ENCODE assay signal across 16 mouse cellular contexts in the genomic region with DNA sequence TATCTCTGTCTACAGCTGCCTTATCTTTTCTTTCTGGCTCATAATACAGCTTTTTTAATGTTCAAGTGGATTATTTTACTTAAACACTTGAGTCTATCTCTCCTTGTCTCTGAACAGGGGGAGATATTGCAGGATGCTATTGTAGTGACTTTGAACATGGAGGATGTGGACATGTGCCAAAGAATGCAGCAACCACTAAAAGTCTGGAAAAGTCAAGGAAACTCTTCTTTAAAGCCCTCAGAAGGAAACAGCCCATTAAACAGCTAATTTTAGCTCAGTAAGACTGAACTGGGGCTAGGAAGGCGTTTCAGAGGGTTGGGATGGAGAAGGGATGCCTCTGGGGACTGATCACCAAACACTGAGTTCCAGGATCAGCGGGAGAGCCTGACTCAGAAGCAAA. TPM values are rescaled to one million over a fixed set of nuclear protein-coding genes. Genes with fewer than 3 reads are reported as not detected.
DNase-seq lines count a peak whose midpoint lies in the region; ATAC-seq and TF ChIP-seq lines count a peak whose summit lies in the region.
"Had no signal": no experiment of that assay in that cellular context is flagged by ENCODE, and none has a peak within 500 bp of the region (broad histone marks: within the 10 kb centered on the region; RNA-seq: fewer than 3 reads in every experiment).

No protein-coding gene starts in this region.

- no peaks in the 10 kb centered on the region for H3K79me2 ChIP-seq in heart, adult 2 months (replicated peaks; ENCODE audit: control insufficient read depth, insufficient read depth, low read length)

- ATAC-seq in heart, embryonic 13.5 days (ENCODE audit: extremely low read depth, insufficient number of reproducible peaks, low FRiP score, low TSS enrichment), result no peak
- ATAC-seq in kidney, embryonic 14.5 days (ENCODE audit: low FRiP score, low TSS enrichment), result no peak
- ATAC-seq in lung, embryonic 16.5 days (ENCODE audit: low read depth), result no peak
- no peak for ATAC-seq in limb, embryonic 15.5 days (ENCODE audit: insufficient number of reproducible peaks, low FRiP score, low TSS enrichment, low read depth)
- ATAC-seq: midbrain, embryonic 13.5 days had no signal

- no peak overlapping the region for H3K9ac ChIP-seq in heart, embryonic 13.5 days
- H3K9ac ChIP-seq in heart, adult 2 months (ENCODE audit: low read depth, low read length), result no peak overlapping the region; the same call in 1 of the 2 replicates
- no peak overlapping the region for H3K9ac ChIP-seq in kidney, embryonic 14.5 days (ENCODE audit: low read depth, low read length)
- H3K9ac ChIP-seq in lung, embryonic 16.5 days (ENCODE audit: low read length), result no peak overlapping the region
- no peak overlapping the region for H3K9ac ChIP-seq in limb, embryonic 15.5 days
- H3K9ac ChIP-seq: embryonic facial prominence, embryonic 13.5 days; midbrain, embryonic 13.5 days had no signal

- TF ChIP-seq POLR2A in heart, adult 2 months (IDR thresholded peaks at IDR 0.05; ENCODE audit: insufficient read depth, low read depth, low read length), result no peak
- no peak for TF ChIP-seq POLR2A in lung, adult 2 months (IDR thresholded peaks at IDR 0.05; ENCODE audit: borderline replicate concordance, extremely low read depth, low read depth, low read length)

- no peak for TF ChIP-seq EP300 in heart, adult 2 months (IDR thresholded peaks at IDR 0.05; ENCODE audit: insufficient read depth, low read depth, low read length)

- intact Hi-C loops in heart, adult 2 months (cut with DNase I), result loop anchor here (10.0 kb wide), 2 partner anchors 372 to 912 kb away; partner anchors contain the start of gene Ccdc80

- no peak overlapping the region for H3K4me3 ChIP-seq in heart, embryonic 13.5 days
- H3K4me3 ChIP-seq in heart, adult 2 months, result no peak overlapping the region
- no peak overlapping the region for H3K4me3 ChIP-seq in kidney, embryonic 14.5 days (ENCODE audit: low read length)
- H3K4me3 ChIP-seq in lung, embryonic 16.5 days (ENCODE audit: low read length), result no peak overlapping the region
- H3K4me3 ChIP-seq in lung, adult 2 months (replicated peaks; ENCODE audit: extremely low read depth, low read depth, low read length), result no peak overlapping the region
- H3K4me3 ChIP-seq in limb, embryonic 15.5 days, result no peak overlapping the region
- H3K4me3 ChIP-seq: midbrain, embryonic 13.5 days had no signal

- WGBS in heart, embryonic 13.5 days, result 50% methylated on average over 2 of the region's 2 CpGs
- WGBS in heart, adult 2 months, result 61% methylated on average over 2 of the region's 2 CpGs
- WGBS in kidney, embryonic 14.5 days, result 46% methylated on average over 2 of the region's 2 CpGs
- WGBS in lung, embryonic 16.5 days, result 47% methylated on average over 2 of the region's 2 CpGs
- 61% methylated on average over 2 of the region's 2 CpGs for WGBS in lung, adult 2 months
- WGBS in limb, embryonic 15.5 days, result 58% methylated on average over 2 of the region's 2 CpGs

- peaks cover 32% of the 10 kb centered on the region for H3K4me1 ChIP-seq in heart, embryonic 13.5 days
- peaks cover 5% of the 10 kb centered on the region for H3K4me1 ChIP-seq in heart, adult 2 months (ENCODE audit: control insufficient read depth, insufficient read depth, low read length)
- peaks cover 16% of the 10 kb centered on the region; the same call in 1 of the 2 replicates for H3K4me1 ChIP-seq in kidney, embryonic 14.5 days (ENCODE audit: control insufficient read depth, insufficient read depth, low read length)
- peaks cover 26% of the 10 kb centered on the region for H3K4me1 ChIP-seq in lung, embryonic 16.5 days (replicated peaks; ENCODE audit: control insufficient read depth, insufficient read depth, low read length)
- peaks cover 9% of the 10 kb centered on the region for H3K4me1 ChIP-seq in lung, adult 2 months (ENCODE audit: control insufficient read depth, insufficient read depth, low read length)
- H3K4me1 ChIP-seq in limb, embryonic 15.5 days, result peaks cover 13% of the 10 kb centered on the region

- H3K4me2 ChIP-seq in heart, embryonic 13.5 days, result peak overlapping the region; percentile 16; the same call in 1 of the 2 replicates
- peak overlapping the region; percentile 6; the same call in 1 of the 2 replicates for H3K4me2 ChIP-seq in kidney, embryonic 14.5 days (replicated peaks; ENCODE audit: low read depth, low read length)
- H3K4me2 ChIP-seq in lung, embryonic 16.5 days (ENCODE audit: low read depth, low read length), result no peak overlapping the region
- H3K4me2 ChIP-seq in limb, embryonic 15.5 days, result no peak overlapping the region

- no peaks in the 10 kb centered on the region for H3K27me3 ChIP-seq in heart, embryonic 13.5 days (replicated peaks)
- H3K27me3 ChIP-seq in heart, adult 2 months (ENCODE audit: control insufficient read depth, insufficient read depth, low read length), result no peaks in the 10 kb centered on the region
- no peaks in the 10 kb centered on the region for H3K27me3 ChIP-seq in kidney, embryonic 14.5 days (ENCODE audit: control insufficient read depth, insufficient read depth, low read length)
- H3K27me3 ChIP-seq in lung, embryonic 16.5 days (ENCODE audit: control insufficient read depth, insufficient read depth, low read depth, low read length), result no peaks in the 10 kb centered on the region
- no peaks in the 10 kb centered on the region for H3K27me3 ChIP-seq in limb, embryonic 15.5 days
- H3K27me3 ChIP-seq: embryonic facial prominence, embryonic 13.5 days; midbrain, embryonic 13.5 days had no signal

- no peak for TF ChIP-seq CTCF in heart, adult 2 months (IDR thresholded peaks at IDR 0.05)
- TF ChIP-seq CTCF in lung, adult 2 months (IDR thresholded peaks at IDR 0.05; ENCODE audit: insufficient read depth, low read length), result no peak

- peaks cover 22% of the 10 kb centered on the region for H3K36me3 ChIP-seq in heart, embryonic 13.5 days
- peaks cover 4% of the 10 kb centered on the region for H3K36me3 ChIP-seq in heart, adult 2 months (ENCODE audit: control insufficient read depth, insufficient read depth, low read length)
- H3K36me3 ChIP-seq in kidney, embryonic 14.5 days (ENCODE audit: control insufficient read depth, insufficient read depth, low read length), result peaks cover 7% of the 10 kb centered on the region
- no peaks in the 10 kb centered on the region for H3K36me3 ChIP-seq in lung, embryonic 16.5 days (ENCODE audit: control insufficient read depth, insufficient read depth, low read length)
- H3K36me3 ChIP-seq in limb, embryonic 15.5 days, result peaks cover 6% of the 10 kb centered on the region; the same call in 1 of the 2 replicates

- no peaks in the 10 kb centered on the region for H3K9me3 ChIP-seq in heart, embryonic 13.5 days
- no peaks in the 10 kb centered on the region for H3K9me3 ChIP-seq in kidney, embryonic 14.5 days (ENCODE audit: control insufficient read depth, low read length)
- no peaks in the 10 kb centered on the region for H3K9me3 ChIP-seq in lung, embryonic 16.5 days (ENCODE audit: control insufficient read depth, low read length)
- H3K9me3 ChIP-seq in limb, embryonic 15.5 days, result no peaks in the 10 kb centered on the region
- H3K9me3 ChIP-seq: embryonic facial prominence, embryonic 13.5 days; forebrain, embryonic 10.5 days; midbrain, embryonic 13.5 days had no signal

- H3K27ac ChIP-seq in heart, embryonic 13.5 days (replicated peaks), result peak overlapping the region; percentile 34
- no peak overlapping the region for H3K27ac ChIP-seq in heart, adult 2 months
- no peak overlapping the region for H3K27ac ChIP-seq in kidney, embryonic 14.5 days (ENCODE audit: low read depth, low read length)
- peak overlapping the region; percentile 21; the same call in 1 of the 2 replicates for H3K27ac ChIP-seq in lung, embryonic 16.5 days (ENCODE audit: low read length)
- H3K27ac ChIP-seq in limb, embryonic 15.5 days, result 0 out of 2 replicates have a peak overlapping the region, but pooled peaks have one; percentile 22
- H3K27ac ChIP-seq: embryonic facial prominence, embryonic 13.5 days; forebrain, embryonic 10.5 days; midbrain, embryonic 13.5 days had no signal

- DNase-seq in heart, adult 2 months, result no peak
- DNase-seq in kidney, adult 11 months, result no peak
- no peak for DNase-seq in lung, adult 2 months
- no peak for DNase-seq in right cerebral cortex, postnatal 25 days
- DNase-seq: adrenal gland, adult 8-10 months; cerebellum, adult 11-12 months; gastrocnemius, postnatal 10 days; liver had no signal

RNA-seq across cellular contexts. Expression of gene Nepro, which starts 1.4 kb away (rescaled TPM):
- 5.7 and 5.9 TPM in 2 replicates for polyA plus RNA-seq in heart, embryonic 13.5 days (2015; fragmentation: Nextera tagmentation; extraction: Ambion mirVana)
- 1 to 10 TPM; 4.0 to 4.9 TPM for total RNA-seq in heart, adult 2 months (2021)
- polyA plus RNA-seq in heart, adult 2 months (2012; rRNA removed), result 1.3 and 2.9 TPM in 2 replicates
- 7.3 and 11.8 TPM in 2 replicates for polyA plus RNA-seq in kidney, embryonic 14.5 days (2014; fragmentation: Nextera tagmentation; extraction: Ambion mirVana)
- polyA plus RNA-seq in lung, embryonic 16.5 days (2015; fragmentation: Nextera tagmentation; extraction: Ambion mirVana), result 8.1 and 8.4 TPM in 2 replicates
- 3.1 and 3.2 TPM in 2 replicates for polyA plus RNA-seq in lung, adult 2 months (2012; rRNA removed)
- polyA plus RNA-seq in limb, embryonic 15.5 days (2015; fragmentation: Nextera tagmentation; extraction: Ambion mirVana), result 6.9 and 7.4 TPM in 2 replicates

RNA-seq across cellular contexts. Expression of gene Gtpbp8, which starts 23.5 kb away (rescaled TPM):
- polyA plus RNA-seq in heart, embryonic 13.5 days (2015; fragmentation: Nextera tagmentation; extraction: Ambion mirVana), result 18.3 and 19.3 TPM in 2 replicates
- 1 to 10 TPM; 8.1 to 9.9 TPM for total RNA-seq in heart, adult 2 months (2021)
- polyA plus RNA-seq in heart, adult 2 months (2012; rRNA removed), result 3.2 and 4.4 TPM in 2 replicates
- 29.5 and 33.0 TPM in 2 replicates for polyA plus RNA-seq in kidney, embryonic 14.5 days (2014; fragmentation: Nextera tagmentation; extraction: Ambion mirVana)
- polyA plus RNA-seq in lung, embryonic 16.5 days (2015; fragmentation: Nextera tagmentation; extraction: Ambion mirVana), result 27.9 and 29.7 TPM in 2 replicates
- 4.2 and 6.5 TPM in 2 replicates for polyA plus RNA-seq in lung, adult 2 months (2012; rRNA removed)
- 23.1 and 26.7 TPM in 2 replicates for polyA plus RNA-seq in limb, embryonic 15.5 days (2015; fragmentation: Nextera tagmentation; extraction: Ambion mirVana)

RNA-seq across cellular contexts. Expression of gene Cd200r1, which starts 42.9 kb away (rescaled TPM):
- 1.2 and 1.7 TPM in 2 replicates for polyA plus RNA-seq in heart, embryonic 13.5 days (2015; fragmentation: Nextera tagmentation; extraction: Ambion mirVana)
- under 1 TPM; 0.32 to 0.42 TPM for total RNA-seq in heart, adult 2 months (2021)
- polyA plus RNA-seq in heart, adult 2 months (2012; rRNA removed), result 0.23 and 0.82 TPM in 2 replicates
- 0.20 and 0.69 TPM in 2 replicates for polyA plus RNA-seq in kidney, embryonic 14.5 days (2014; fragmentation: Nextera tagmentation; extraction: Ambion mirVana)
- polyA plus RNA-seq in lung, embryonic 16.5 days (2015; fragmentation: Nextera tagmentation; extraction: Ambion mirVana), result 1.1 and 1.2 TPM in 2 replicates
- 1.9 and 2.7 TPM in 2 replicates for polyA plus RNA-seq in lung, adult 2 months (2012; rRNA removed)
- polyA plus RNA-seq in limb, embryonic 15.5 days (2015; fragmentation: Nextera tagmentation; extraction: Ambion mirVana), result 2.6 and 3.1 TPM in 2 replicates
- polyA plus RNA-seq: C2C12 had no signal

Comparison
In these comparisons a context has a peak if more than half of its experiments do, and no peak if none do; other contexts are left out.
1. H3K27ac ChIP-seq: peak in heart, embryonic 13.5 days (single experiment), lung, embryonic 16.5 days (single experiment) and limb, embryonic 15.5 days (single experiment); none in heart, adult 2 months (single experiment) and kidney, embryonic 14.5 days (single experiment).
2. H3K4me2 ChIP-seq: peak in heart, embryonic 13.5 days (single experiment) and kidney, embryonic 14.5 days (single experiment); none in lung, embryonic 16.5 days (single experiment) and limb, embryonic 15.5 days (single experiment).